Mouse (Mus musculus): ENCODE data around the gene Rxrg. TPM values are rescaled to one million over a fixed set of nuclear protein-coding genes. Genes with fewer than 3 reads are reported as not detected.

Rxrg gene
- total RNA-seq, 2 experiments from 2014 or later, result 1.0 TPM; not detected in 1

- peak; percentile 76 for ATAC-seq (replicated peaks; ENCODE audit: low FRiP score, low TSS enrichment, poor library complexity, severe bottlenecking)
Observed at GRCm38 (mm10) chr1:167638053-167638452, 39.9 kb downstream of the Rxrg start.

DNA sequence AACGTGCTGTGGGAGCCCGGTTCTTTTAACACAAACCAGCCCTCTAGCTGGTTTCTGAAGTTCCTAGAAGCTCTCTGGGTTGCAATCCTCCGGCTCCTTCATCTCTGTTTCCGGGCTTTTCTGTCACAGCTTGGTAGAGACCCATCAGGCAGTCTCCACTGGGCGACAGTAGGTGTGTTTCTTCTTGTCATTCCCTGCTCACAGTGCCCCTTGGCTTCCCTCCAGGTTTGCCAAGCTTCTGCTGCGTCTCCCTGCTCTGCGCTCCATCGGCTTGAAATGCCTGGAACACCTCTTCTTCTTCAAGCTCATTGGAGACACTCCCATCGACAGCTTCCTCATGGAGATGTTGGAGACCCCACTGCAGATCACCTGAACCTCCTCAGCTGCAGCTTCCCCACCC lies 40.7 kb downstream of the Rxrg start:
- no peak for ATAC-seq (replicated peaks; ENCODE audit: low FRiP score, low TSS enrichment, poor library complexity, severe bottlenecking)

GRCm38 (mm10) chr1:167644866-167645537 lies 46.8 kb downstream of the Rxrg start:
- ATAC-seq (replicated peaks; ENCODE audit: low FRiP score, low TSS enrichment, poor library complexity, severe bottlenecking), result peak; percentile 88

DNA sequence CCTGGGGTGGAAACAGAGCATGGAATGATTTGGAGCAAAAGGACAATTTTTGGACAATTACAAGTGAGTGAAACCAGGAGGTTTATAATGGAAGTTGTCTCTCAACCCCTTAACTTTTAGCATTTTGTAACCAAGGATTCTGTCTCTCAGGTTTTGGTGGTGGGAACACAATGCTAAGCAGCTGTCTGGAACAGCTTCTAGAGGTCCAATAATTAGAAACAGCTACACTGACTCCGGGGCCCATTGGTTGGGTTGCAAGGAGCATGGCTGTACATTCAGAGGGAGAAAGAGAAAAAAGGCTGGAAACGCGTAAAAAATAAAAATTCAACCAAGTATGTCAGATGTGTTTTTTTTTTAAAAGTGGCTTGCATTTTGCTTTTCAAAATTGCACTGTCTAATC lies 50.5 kb downstream of the Rxrg start:
- ATAC-seq (replicated peaks; ENCODE audit: low FRiP score, low TSS enrichment, poor library complexity, severe bottlenecking), result no peak

- ATAC-seq (replicated peaks; ENCODE audit: low FRiP score, low TSS enrichment, poor library complexity, severe bottlenecking), result no peak
Observed at GRCm38 (mm10) chr1:167649122-167649633, 51.0 kb downstream of the Rxrg start.

DNA sequence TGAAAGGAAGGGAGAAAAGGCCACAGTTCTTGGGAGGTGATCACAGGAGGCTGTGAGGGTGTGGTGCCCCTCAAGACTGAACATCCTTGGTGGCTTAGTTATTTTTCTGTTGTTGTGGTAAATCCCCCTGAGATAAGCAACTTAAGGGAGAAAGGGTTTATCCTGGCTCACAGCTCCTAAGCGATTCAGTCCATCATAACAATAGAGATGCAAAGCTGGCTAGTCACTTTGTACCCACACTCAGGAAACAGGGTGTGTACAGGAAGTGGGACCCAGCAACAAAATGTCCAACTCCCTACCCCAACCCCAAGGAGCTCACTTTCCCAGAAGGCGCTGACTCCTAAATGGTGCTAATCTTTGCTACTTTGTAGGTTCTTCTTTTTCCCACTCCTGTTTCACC lies 54.2 kb downstream of the Rxrg start:
- ATAC-seq (replicated peaks; ENCODE audit: low FRiP score, low TSS enrichment, poor library complexity, severe bottlenecking), result no peak

GRCm38 (mm10) chr1:167659065-167659464 lies 60.9 kb downstream of the Rxrg start:
- ATAC-seq (replicated peaks; ENCODE audit: low FRiP score, low TSS enrichment, poor library complexity, severe bottlenecking), result no peak

DNA sequence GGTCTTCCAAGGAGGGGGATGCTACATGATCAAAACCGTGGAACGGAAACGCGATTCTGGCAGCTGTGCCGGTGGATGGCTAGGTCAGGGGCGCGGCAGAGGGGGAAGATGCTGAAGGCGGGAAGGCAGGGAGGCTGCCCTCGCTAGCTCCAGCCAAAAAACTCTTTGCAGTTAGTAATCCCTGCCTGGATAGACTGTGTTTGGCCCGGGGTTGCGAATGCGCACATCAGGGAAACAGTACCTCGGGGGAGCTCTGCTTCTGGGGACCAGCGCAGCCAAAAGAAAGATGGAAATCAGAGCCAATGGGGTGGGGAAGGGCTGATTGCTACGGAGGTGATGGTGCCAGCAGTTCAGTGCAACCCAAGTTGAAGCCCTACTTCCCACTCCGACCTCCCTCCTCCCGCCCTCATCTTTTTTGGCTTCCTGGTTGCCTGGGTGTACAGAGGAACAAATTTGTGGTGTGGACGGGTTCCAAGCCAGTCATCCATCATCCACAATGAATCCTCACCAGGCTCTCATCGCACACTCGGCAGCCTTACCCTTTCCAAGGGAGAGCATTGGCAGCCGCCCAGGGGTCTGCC lies 62.4 kb downstream of the Rxrg start:
- ATAC-seq (replicated peaks; ENCODE audit: low FRiP score, low TSS enrichment, poor library complexity, severe bottlenecking), result no peak

- no peak for ATAC-seq (replicated peaks; ENCODE audit: low FRiP score, low TSS enrichment, poor library complexity, severe bottlenecking)
Observed at GRCm38 (mm10) chr1:167661123-167661522, 62.9 kb downstream of the Rxrg start.

DNA sequence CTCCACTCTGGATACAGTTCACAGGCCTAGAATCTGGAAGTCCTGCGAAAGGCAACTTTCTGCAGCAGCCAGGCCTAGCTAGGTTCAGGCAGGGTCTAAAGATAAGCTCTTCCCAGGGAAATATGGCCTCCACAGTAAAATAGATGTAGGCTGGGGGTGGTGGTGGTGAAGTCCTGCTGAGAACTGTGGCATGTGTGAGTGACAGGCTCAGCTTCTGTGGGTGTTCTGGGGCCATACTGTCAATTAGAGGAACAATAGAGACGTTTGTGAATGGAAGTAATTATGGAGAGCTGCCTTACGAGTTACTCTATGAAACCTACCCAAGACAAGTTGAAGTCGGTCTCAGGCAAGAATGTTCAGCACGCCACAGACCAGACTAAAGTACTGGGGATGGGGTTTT lies 65.0 kb downstream of the Rxrg start:
- no peak for ATAC-seq (replicated peaks; ENCODE audit: low FRiP score, low TSS enrichment, poor library complexity, severe bottlenecking)

DNA sequence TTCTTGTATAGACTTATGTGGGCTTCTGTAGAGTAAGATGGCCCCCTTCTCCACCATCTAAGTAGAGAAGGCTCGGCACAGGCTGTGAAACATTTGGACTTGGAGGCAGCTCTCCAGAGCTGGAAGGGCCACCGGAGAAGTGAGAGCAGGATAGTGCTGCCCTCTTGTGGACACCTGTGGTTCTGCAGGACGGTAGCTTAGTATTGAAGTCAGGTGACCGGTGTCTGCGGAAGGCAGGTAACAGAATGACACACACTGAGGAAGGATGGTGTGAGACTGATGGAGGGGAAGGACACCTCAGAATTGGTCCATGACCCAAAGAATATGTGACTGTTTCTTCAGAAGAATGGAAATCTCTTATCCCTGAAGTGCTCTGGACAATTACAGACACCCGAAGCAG lies 71.6 kb downstream of the Rxrg start:
- ATAC-seq (replicated peaks; ENCODE audit: low FRiP score, low TSS enrichment, poor library complexity, severe bottlenecking), result peak; percentile 79

GRCm38 (mm10) chr1:167672433-167672987 lies 74.3 kb downstream of the Rxrg start:
- ATAC-seq (replicated peaks; ENCODE audit: low FRiP score, low TSS enrichment, poor library complexity, severe bottlenecking), result no peak

- ATAC-seq (replicated peaks; ENCODE audit: low FRiP score, low TSS enrichment, poor library complexity, severe bottlenecking), result no peak
Observed at GRCm38 (mm10) chr1:167679061-167679460, 80.9 kb downstream of the Rxrg start.

GRCm38 (mm10) chr1:167688001-167688346 lies 89.8 kb downstream of the Rxrg start:
- ATAC-seq (replicated peaks; ENCODE audit: low FRiP score, low TSS enrichment, poor library complexity, severe bottlenecking), result no peak

- ATAC-seq (replicated peaks; ENCODE audit: low FRiP score, low TSS enrichment, poor library complexity, severe bottlenecking), result 0 out of 2 replicates have a peak, but pooled peaks have one; percentile 20
Observed at GRCm38 (mm10) chr1:167688347-167689231, 90.4 kb downstream of the Rxrg start.

DNA sequence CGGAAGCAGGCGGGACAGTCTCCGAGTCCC lies 90.9 kb downstream of the Rxrg start, which contains the start of gene Lmx1a:
Gene Lmx1a, plus strand, starts transcription at position 6 of the 30 bp plus-strand sequence.
- ATAC-seq (replicated peaks; ENCODE audit: low FRiP score, low TSS enrichment, poor library complexity, severe bottlenecking), result no peak

Other genes starting within 250 kb of the Rxrg start
- gene Aldh9a1, start 248.4 kb upstream of the Rxrg start, total RNA-seq (2014; fragmentation: Nextera tagmentation), result 43.2 and 49.4 TPM in 2 replicates
- 29.1 and 42.8 TPM in 2 replicates for gene Aldh9a1, start 248.4 kb upstream of the Rxrg start, total RNA-seq (2017)
- 36.8 and 53.5 TPM in 2 replicates for gene Mgst3, start 204.5 kb upstream of the Rxrg start, total RNA-seq (2014; fragmentation: Nextera tagmentation)
- gene Mgst3, start 204.5 kb upstream of the Rxrg start, total RNA-seq (2017), result 17.8 and 43.6 TPM in 2 replicates
- gene Lrrc52, start 131.6 kb upstream of the Rxrg start, total RNA-seq (2014; fragmentation: Nextera tagmentation), result not detected in 2 replicates
- 0.50 and 1.2 TPM in 2 replicates for gene Lrrc52, start 131.6 kb upstream of the Rxrg start, total RNA-seq (2017)
- gene Lmx1a, start 90.9 kb downstream of the Rxrg start, total RNA-seq (2014; fragmentation: Nextera tagmentation), result not detected in 2 replicates
- not detected in 2 replicates for gene Lmx1a, start 90.9 kb downstream of the Rxrg start, total RNA-seq (2017)

Data from megakaryocyte-erythroid progenitor cell, adult 5-6 weeks (primary cell).